ENCODE assay signal across 12 mouse cellular contexts in genomic region chr10:83076816-83077215, GRCm38 (mm10).
"Had no signal": no experiment of that assay in that cellular context is flagged by ENCODE, and none has a peak within 500 bp of the region (broad histone marks: within the 10 kb centered on the region; RNA-seq: fewer than 3 reads in every experiment).

No protein-coding gene starts in this region.

- DNase-seq: lung, embryonic 14.5 days; lung, postnatal 10 days; lung, postnatal 4 days; midbrain, embryonic 14.5 days; retina, postnatal 1 day; right cerebral cortex, adult 18-20 months; right cerebral cortex, postnatal 25 days; right cerebral cortex, postnatal 4 days; thymus, adult 2 months; thymus, postnatal 25 days; thymus, postnatal 4 days had no signal

- ATAC-seq: midbrain, embryonic 16.5 days had no signal
